Mouse (Mus musculus): Measurements from ENCODE around the gene Myo1b. TPM values are rescaled to one million over a fixed set of nuclear protein-coding genes. Genes with fewer than 3 reads are reported as not detected.
A peak's percentile ranks its signal among the peaks of the same experiment; 100 is the strongest.

Myo1b gene
- total RNA-seq, 4 experiments from 2014 or later = 30.7 to 48.0 (median 40.7) TPM

DNA sequence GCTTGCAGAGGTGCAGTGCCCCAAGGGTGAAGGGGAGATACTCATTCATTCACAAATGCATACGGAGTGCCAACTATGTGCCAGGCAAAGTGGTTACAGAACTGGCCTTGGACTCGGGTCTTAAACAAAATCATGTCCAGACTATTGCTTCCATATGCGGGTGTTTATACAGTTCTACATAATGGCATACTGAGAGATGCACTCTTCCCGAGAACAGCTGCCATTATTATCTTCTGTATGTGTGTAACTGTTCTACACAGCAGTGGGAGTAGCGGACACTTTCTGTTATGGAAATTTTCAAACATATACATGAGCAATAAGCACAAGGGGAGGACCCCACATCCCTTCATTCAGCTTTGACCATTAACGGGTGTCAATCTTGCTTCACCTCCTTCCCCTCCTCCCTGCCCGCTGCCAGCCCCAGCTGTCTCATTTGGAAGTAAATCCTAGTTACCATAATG is 117.8 kb downstream of the Myo1b start:
- DNase-seq (ENCODE audit: low spot score in 2 of 2) = no peak

DNA sequence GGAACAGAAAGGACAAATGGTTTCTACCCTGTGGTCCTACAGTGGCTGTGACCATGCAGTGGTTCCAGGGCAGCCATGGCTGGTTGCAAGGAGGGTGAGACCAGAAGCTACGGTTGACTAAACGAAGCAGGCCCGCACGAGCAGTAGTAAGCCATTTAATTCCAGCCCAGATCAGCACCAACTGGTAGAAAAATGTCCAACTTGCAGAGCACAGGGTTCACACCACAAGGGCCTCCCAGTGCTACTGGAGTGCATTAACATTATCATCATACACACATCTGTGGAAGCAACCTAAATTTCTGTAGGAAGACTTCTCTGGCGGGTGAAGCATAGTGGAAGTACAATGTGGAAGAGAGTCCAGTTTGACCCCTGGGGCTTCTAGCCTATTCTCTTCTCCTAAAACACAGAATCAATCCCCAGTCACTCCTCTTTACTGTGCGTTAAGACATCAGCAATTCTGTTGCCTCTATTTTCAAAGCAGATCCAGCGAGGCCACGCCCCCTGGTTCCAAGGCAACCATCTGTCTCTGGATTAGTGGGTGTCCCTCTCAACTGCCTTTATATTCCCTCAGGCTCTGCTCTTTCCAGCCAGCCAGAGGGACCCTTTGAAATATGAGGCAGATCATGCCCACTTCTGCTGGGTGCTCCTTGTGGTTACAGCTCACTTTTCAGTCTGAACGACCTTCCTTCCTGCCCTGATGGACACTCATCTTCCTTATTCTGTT is 120.1 kb downstream of the Myo1b start:
- DNase-seq (ENCODE audit: low spot score in 2 of 2) = peak in 1 of 2 experiments; percentile 27

DNA sequence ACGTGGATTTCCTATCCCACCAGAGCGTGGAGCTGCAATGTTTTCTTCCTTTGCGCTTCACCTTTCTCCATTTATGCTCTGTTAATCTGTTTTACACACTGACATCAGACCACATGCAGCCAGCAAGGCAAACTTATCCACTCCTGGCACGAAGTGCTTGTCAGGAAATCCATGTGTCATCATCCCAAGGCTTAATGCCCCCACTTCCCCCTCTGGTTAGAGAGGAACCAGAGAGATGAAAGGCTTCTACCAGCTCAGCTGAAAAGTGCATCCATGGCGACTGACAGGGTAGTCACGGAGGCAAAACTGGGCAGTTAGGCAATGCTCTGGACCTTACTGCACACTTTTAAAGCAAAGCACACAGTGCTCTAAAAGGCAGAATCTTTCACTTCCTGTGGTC is 126.6 kb downstream of the Myo1b start:
- no peak for DNase-seq (ENCODE audit: low spot score in 2 of 2)

DNA sequence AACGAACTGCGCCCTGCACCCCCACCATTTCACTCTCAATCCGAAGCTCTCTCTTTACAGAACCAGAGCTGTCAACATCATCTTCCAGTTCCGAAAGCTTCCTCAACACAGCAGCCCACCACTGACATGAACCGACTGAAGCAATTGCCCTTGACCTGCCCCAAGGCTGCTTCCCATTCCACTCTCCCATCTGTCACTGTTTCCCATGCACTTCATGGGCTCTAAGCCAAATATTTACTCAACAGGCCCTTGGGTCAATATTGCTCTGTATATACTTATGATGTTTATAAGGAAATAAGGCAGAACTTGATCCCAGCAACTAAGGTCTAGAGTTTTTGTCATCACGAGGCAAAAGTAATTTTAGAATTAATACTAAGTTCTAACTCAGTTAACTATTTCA is 133.8 kb downstream of the Myo1b start:
- no peak for DNase-seq (ENCODE audit: low spot score in 2 of 2)

DNA sequence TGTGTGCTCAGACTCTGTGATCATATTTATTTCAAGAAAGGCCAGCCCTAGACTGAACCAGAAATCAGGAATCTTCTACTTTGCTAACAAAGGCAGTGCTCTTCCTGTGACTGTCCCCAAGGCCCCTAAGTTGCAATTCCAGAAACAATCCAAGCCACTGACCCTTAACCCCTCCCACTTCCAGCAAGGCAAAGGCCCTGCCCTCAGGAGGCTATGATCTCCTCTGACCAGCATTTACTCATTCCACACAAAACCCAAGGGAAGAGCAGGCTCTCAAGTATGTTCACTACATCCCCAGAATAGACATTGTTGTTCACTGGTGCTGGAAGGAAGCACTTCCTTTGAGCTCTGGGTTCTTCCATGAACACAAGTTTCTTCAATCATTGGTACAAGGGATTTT is 135.5 kb downstream of the Myo1b start:
- DNase-seq (ENCODE audit: low spot score in 2 of 2) = no peak

DNA sequence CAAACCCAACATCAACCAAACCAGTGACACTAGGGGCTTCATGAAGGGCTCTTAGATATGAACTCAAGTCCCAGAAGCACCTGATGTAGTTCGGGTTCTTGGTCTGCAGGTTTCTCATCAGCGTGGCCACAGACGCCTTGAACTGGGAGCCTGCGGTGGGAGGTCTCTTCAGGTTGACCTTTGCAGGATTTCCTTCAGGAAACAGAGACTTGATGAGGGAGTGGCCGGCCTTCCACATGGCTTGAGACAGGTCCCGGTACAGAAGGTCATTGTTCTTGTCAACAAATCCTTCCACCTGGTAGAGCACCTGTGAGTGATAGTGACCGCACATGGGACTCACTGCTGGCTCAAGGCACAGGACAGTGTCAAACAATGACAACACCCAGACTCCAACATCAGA is 137.6 kb downstream of the Myo1b start:
- DNase-seq (ENCODE audit: low spot score in 2 of 2) = no peak

DNA sequence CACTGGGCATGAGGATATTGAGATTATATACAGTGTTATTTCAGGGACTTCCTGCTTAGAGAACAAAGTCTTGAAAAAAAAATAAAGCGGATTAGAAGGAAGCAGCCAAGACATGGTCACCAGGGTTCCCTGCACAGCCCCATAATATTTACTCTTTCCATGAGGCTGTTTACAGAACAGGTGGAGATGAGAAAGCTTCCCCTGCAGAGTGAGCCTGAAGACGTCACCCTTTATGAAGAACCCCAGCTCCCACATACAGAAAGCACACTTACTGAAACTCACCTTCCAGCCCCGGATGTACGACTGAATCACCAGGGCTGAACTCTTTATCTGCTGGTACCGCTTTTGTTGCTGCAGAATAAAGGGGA is 145.4 kb downstream of the Myo1b start:
- DNase-seq (ENCODE audit: low spot score in 2 of 2) = no peak

DNA sequence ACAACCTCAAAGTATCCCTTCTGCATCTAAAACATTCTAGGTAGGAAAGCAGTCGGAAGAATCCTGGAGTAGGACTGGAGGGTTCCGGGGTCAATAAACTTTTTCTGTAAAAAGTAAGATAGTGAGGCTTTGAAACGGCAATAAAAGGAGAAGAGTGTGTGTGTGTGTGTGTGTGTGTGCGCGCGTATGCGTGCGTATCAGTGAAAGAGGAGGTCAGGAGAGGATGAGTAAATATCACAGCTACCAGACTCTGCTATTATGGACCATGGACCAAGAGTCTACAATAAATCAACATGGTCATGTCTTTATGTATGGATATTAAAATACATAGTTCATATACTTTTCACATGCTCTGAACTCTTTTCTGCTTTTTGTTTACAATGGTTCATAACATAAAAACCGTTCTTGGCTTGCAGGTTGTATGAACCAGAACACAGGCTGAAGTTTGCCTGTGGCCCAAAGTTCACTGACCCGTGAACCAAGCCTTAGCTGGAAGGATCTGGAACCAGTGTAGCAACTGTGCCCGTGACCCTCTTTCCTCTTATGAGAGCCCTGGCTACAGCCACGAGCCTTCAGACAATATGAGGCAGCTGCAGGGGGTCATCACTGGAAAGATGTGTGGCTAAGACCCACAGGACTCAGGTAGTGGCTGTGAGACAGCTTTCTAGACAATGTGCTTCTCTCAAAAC is 145.9 kb downstream of the Myo1b start:
- DNase-seq (ENCODE audit: low spot score in 2 of 2) = no peak

DNA sequence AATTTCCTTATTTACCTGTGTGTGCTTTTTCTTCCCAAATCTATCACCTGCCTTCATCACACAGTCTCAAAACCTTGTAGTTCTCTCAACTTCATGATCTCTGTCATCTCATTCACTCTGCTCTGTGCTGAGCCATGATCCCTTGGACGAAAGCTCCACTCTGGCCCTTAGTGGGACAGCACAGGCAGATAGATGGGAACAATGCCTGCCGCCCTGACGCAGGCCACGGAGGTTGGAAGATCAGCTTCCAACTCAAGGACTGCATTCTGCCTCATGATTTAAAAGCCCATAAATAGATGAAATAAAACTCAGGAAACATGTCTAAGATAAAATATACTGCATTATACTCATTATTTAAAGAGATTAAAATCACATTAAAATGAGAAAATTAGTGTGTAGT is 149.6 kb downstream of the Myo1b start:
- DNase-seq (ENCODE audit: low spot score in 2 of 2) = no peak

DNA sequence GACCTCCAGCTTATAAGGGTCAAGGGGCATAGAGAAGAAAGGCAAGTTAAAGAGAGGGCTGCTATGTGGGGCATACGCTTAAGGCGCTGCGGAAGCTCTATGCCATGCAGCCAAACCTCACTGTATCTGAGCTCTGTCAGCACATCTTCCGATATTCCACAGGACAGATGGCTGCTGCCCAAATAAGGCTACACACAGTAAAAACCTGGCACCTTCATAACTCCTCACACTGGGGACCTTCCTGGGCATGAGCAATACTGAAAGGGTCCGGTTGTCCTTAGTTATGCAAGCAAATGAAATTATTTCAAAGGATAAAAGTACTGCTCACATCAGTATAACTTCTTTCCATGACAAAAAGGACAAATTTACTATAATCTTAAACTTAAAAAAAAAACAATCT is 150.7 kb downstream of the Myo1b start:
- DNase-seq (ENCODE audit: low spot score in 2 of 2) = no peak

DNA sequence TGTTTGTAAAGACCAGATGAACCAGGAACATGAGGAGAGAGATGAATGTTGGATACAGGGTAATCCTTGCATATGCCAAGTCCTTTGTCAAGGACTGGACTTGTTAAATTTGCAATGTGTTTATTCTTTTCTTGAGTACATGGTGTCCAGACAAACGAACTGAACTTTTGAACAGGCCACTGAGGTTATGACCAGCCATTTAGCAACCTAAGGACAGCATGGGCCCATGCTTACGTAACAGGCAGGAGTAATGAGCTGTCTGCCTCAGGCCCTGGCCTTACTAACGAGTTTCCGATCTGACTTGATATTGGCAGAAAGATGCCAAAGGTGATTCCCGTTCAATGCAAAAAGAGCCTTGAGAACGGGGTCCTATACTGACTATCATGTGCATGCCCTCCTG is 156.2 kb downstream of the Myo1b start:
- no peak for DNase-seq (ENCODE audit: low spot score in 2 of 2)

DNA sequence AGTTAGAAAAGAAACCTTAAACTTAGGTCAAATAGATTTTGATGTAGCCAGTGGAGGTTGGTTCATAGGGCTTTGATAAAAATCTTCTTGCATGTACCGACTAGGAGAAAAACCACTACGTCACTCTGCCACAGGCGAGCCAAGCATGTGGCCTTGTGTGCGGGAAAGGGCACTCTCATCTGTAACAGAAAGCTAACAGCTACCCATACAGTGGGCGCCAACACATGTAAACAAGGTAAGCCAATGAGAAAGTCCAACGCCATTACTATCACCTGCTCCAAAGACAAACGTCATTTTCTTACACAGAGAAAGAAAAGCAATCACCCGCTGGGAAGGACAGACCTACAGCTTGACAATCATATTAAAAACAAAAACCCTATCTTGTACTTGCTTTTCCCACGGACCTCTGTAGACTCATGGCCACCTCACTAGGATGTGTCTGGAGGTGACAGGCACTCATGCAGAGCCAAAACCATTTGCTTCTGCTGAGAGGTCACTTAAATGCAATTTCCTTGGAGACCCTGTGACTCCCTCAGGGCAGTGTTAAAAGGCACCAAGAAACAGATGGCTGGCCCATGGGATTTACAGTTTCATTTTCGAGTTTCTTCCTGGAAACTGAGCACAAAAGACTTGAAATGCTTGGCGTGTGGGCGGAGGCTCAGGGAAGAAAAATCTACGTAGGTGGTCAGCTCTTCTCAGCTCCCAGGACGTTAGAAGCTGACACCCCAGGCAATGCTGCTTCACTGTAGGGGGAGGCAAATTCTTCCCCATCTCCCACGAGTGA is 157.4 kb downstream of the Myo1b start:
- DNase-seq (ENCODE audit: low spot score in 2 of 2) = peak in 1 of 2 experiments; percentile 67

DNA sequence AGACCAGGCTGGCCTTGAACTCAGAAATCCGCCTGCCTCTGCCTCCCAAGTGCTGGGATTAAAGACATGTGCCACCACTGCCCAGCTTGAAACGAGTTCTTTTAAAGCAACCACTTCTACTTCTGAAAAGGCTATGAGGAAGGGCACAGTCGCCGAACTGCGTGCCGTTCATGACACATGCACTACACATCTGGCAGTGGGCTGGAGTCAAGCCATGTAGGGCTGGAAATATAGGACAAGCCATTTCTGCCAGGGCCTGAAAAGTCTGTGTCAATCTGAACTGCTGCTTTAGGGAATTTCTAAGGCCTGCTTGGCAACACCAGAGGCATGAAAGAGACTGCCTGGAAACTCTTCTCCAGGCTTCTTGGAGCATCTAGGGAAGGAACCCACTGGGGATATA is 162.2 kb downstream of the Myo1b start:
- DNase-seq (ENCODE audit: low spot score in 2 of 2) = no peak

DNA sequence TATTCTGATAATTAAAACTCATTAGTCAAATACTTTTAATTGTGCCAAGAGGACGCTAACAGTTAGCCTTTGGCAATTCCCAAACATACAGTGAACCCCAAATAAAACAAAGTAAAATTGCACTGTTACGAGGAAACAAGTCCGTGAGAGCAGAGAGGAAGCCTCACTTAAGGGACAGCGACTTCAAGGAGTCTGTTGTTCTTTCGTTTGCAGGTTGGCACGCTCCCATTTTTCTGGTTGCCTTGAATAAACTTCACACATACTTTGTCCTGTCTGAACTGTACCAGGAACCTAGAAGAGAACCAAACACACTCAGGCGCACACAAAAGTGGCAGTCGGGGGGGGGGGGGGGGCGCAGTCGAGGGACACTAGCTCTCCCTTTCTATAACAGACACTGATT is 164.9 kb downstream of the Myo1b start:
- DNase-seq (ENCODE audit: low spot score in 2 of 2) = no peak

DNA sequence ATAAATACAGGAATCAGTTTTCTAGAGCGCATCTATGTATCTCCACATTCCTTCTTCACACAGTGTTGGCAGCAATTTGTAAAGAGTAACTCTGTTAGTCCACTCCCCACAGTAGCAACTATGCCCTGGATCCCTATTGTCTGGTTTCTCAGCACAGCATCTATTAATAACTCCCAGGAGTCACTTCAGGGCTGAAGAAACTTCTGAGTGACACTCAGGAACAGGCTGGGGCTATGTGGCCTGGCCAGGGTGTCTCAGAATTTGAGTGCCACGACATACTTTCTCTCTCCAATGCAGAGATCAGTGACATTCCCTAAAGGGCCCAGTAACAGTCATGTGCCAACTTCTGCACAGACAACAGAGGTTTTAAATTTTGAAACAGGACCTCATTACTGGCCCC is 167.6 kb downstream of the Myo1b start:
- DNase-seq (ENCODE audit: low spot score in 2 of 2) = no peak

DNA sequence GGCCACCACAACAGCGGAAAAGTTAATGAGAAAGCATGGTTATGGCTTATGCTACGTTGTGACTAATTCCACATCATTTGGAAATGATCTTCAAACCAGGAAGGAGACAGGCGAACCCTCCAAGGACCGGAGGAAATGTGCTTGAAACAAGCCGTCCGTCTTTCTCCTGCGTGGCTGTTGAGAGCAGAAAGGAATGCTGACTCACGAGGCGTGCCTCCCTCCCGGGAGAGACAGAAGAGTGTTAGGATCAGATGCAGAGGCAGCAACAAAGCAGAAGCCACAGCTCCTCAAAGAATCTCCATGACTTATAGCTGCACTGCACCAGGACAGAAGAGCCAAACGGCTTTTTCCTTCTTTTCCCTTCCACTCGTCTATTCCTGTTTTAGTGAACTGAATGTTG is 168.4 kb downstream of the Myo1b start:
- peak in 1 of 2 experiments; percentile 35 for DNase-seq (ENCODE audit: low spot score in 2 of 2)

DNA sequence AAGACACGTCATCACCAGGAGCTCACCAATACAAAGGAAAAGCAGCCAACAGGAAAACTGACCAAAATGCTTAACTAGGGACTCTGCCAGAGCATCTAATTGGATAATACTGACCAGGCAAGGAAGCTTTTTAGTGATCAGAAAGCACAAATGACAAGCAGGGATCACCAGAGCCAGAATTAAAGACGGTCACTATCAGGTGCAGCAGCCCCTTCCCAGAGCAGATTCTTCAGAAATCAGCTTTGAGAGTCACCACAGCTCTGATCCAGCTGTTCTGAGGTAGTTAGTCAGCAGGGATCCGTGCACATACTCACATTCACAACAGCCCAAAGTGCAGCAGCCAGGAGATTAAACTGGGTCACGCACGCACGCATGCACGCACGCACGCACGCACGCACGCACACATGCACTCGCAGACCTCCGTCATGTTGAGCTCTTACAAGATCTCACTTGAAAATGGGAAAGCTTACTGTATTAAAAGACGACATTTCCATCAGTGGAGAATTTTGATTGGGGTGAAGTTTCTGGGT is 169.1 kb downstream of the Myo1b start:
- DNase-seq (ENCODE audit: low spot score in 2 of 2) = no peak

DNA sequence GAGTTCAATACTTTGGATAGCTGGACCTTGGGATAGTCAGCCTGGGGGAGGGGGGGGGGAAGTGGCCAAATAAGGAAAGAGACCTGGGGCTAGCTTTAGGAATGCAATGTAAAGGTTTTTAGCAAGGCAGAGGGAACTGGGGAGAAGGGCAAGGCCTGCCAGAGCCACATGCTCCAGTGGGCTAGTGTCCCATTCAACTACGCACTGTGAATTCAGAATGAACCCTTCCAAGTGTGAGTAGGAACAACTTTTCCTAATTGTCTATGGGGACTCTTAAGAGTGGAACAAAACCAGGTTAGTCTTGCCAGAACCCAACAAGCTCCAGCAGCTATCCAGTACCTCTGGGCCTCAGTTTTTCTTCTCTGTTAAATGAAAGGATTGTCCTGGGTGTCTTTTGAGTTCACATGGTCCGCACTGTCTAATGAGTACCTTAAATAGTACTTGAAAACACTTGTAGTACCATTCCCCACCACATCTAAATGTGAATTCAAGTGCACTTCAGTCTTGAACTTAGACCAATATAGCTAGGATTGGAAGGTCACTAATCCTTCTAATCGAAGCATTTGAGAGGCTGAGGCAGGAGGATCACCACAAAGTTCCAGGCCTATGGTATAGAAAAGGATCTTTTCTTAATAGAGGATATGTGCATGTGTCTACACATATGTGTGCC is 172.0 kb downstream of the Myo1b start:
- DNase-seq (ENCODE audit: low spot score in 2 of 2) = no peak

DNA sequence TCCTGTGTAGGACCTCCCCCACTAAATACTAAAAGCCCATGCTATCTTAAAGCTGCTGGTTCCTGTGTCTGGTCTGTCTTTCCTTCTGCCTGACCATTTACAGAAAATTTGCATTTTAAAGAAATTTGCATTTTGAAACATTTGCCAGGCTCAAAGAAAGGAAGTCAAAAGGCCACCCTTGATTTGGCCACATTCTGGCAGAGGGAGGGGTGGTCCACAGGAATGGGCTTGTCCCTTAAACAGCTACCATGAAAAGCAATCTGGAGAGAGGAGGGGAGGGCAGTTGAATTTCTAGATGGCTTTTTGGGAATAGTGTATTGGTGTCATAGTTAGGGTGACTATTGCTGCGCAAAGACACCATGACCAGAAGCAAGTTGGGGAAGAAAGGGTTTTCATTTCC is 173.3 kb downstream of the Myo1b start:
- DNase-seq (ENCODE audit: low spot score in 2 of 2) = no peak

DNA sequence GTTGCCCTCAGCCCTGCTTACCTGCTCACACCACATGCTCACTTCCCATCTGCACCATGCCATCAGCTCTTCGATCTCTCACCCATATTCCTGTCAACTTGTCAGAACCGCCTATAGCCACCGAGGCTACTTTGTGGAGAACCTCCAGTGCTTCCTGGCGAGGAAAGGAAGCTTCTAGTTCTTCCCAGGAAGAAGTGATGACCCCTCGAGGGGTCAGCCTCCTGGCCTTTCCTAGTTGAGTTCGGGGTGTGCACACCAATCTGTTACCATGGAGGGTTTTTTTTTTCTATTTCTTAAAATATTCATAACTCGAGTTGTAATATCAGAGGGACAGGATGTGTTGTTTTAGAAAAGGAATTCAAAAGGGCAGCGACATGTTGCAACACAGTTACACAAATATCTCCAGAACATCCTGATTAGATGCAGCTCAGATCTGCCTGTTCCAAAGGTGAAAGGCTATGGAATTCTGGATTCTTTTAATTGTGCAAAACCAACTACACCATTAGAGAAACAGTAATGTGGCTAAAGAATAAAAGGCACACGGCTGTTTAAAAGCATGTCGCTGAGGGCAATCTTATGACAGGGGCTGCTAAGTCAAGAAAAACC is 175.1 kb downstream of the Myo1b start:
- no peak for DNase-seq (ENCODE audit: low spot score in 2 of 2)

DNA sequence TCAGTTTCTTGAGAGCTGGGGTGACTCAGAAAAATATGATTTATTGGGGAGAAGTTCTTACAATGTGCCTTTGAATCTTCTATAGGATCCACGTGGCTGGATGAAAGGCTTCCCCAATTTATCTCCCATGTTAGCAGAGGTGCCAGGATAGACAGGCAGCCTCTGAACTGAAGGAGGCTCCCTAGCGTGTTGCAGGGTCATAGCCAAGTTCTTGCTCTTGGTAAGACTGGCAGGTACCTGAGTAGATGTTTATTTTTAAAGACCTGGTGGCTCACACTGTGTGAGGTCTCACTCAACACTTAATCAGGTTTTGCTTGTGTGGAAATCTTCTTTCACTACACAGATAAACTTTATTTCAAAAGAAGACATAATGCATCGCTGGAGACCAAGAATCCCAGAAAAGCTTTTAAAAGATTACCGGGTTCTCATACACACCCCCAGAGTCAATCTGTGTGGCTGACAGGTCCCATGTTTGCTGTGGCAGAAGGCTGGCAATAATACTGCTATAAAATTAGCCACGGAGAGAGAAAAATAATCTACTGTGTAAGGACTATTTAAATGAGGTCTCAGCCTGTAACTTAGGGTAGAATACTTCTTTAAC is 176.5 kb downstream of the Myo1b start:
- no peak for DNase-seq (ENCODE audit: low spot score in 2 of 2)

Data from left cerebral cortex, adult 8-10 months (tissue).